Mouse (Mus musculus) heart, embryonic 11.5 days (tissue): ENCODE data around the gene Gcn1l1. TPM values are rescaled to one million over a fixed set of nuclear protein-coding genes. Genes with fewer than 3 reads are reported as not detected.

Experiments used
- ATAC-seq: fragments of 200-750 bp; cut with Nextera tagmentation; replicated peaks from 2 replicates; pipeline ENCODE4 v1.8.0; 2017; ENCODE audit warnings: moderate library complexity; ENCODE audit not compliant: insufficient number of reproducible peaks, low FRiP score, low TSS enrichment
- H3K27ac ChIP-seq: fragments of 300-500 bp; sonication (generic); 2 replicates; pipeline ENCODE4 v1.5.1; 2014; ENCODE audit warnings: mild to moderate bottlenecking, low read depth, low read length
- H3K27me3 ChIP-seq: fragments of 300-500 bp; sonication (generic); 2 replicates; pipeline ENCODE4 v1.6.1; 2014; ENCODE audit warnings: mild to moderate bottlenecking, low read length, mixed read lengths; ENCODE audit not compliant: control insufficient read depth, insufficient read depth
- H3K36me3 ChIP-seq: fragments of 300-500 bp; sonication (generic); 2 replicates; pipeline ENCODE4 v1.6.1; 2014; ENCODE audit warnings: mild to moderate bottlenecking, low read length, moderate library complexity, mixed read lengths; ENCODE audit not compliant: control insufficient read depth, insufficient read depth
- H3K4me1 ChIP-seq: fragments of 300-500 bp; sonication (generic); 2 replicates; pipeline ENCODE4 v1.6.1; 2014; ENCODE audit warnings: low read length; ENCODE audit not compliant: control insufficient read depth, insufficient read depth
- H3K4me2 ChIP-seq: fragments of 300-500 bp; sonication (generic); 2 replicates; pipeline ENCODE4 v1.6.1; 2014; ENCODE audit warnings: mild to moderate bottlenecking, moderate library complexity
- H3K4me3 ChIP-seq: fragments of 300-500 bp; sonication (generic); 2 replicates; pipeline ENCODE4 v1.5.1; 2014; ENCODE audit warnings: low read depth, low read length
- H3K9ac ChIP-seq: fragments of 300-500 bp; sonication (generic); 2 replicates; pipeline ENCODE4 v1.6.1; 2014; ENCODE audit warnings: mild to moderate bottlenecking, low read depth, low read length, moderate library complexity
- H3K9me3 ChIP-seq: fragments of 300-500 bp; sonication (generic); replicated peaks from 2 replicates; pipeline ENCODE4 v1.6.1; 2016; ENCODE audit warnings: low read length; ENCODE audit not compliant: control insufficient read depth
- WGBS: fragments of 180-500 bp; shearing (Covaris S2); extraction: QIAGEN DNeasy Blood & Tissue Kit; methylation state at CpG from one replicate; pipeline ENCODE4 v1.1.7; 2014; ENCODE audit not compliant: insufficient replicate concordance; 5-methylcytosine and 5-hydroxymethylcytosine counted together
- polyA plus RNA-seq: library from polyadenylated mRNA; unstranded; fragments of >200 nt; fragmentation: Nextera tagmentation; extraction: Ambion mirVana; gene quantifications from 2 replicates; pipeline ENCODE4 v1.2.1, GENCODE M21; 2014

The Gcn1l1 gene
- polyA plus RNA-seq, 1 experiment from 2014 or later, result 33.5 TPM

DNA sequence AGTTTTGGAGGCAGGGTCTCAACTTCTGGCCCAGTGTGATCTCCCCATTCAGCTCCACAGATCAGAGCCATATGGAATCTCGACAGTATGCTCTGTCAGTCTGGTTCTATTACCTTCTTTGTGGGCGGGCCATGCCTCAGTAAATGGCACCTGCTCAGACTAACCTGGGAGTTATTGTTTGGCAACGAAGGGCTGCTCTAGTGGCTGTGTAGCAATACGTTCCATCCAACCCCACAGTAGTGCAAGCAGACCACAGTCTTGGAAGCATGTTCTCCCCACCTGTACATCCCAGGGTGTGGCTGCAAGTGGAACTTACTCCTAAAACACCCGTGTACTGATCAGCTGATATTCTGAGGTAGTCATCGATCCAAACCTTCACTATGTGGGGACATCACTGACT is 91.6 kb downstream of the Gcn1l1 start:
- Histone ChIP-seq H3K27ac (no peak overlapping the region), H3K4me2 (no peak overlapping the region), H3K9ac (no peak overlapping the region), H3K4me3 (no peak overlapping the region), H3K4me1 (peaks cover 3% of the 10 kb centered on the region; the same call in 1 of the 2 replicates), H3K36me3 (no peaks in the 10 kb centered on the region), H3K27me3 (no peaks in the 10 kb centered on the region), H3K9me3 (no peaks in the 10 kb centered on the region)
- 76% methylated on average over 6 of the region's 6 CpGs for WGBS
- ATAC-seq, result no peak

DNA sequence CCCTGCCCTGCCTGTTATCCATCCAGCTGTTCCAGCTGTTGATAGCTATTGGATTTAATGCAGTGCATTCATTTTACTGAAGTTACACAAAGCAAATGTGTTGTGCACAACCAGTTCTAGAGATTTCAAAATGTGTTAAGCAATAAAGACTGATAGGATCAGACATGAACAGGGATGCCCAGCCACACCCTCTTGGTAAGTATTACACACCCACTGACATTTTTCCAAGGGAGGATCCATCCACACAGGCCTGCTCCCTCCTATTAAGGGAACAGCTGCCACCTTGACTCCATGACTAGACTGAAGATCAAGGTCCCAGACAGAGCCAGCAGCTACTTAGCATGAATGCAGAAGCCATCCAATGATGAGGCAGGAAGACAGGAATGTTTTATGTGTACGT is 92.2 kb downstream of the Gcn1l1 start:
- no peak overlapping the region for H3K4me3 ChIP-seq
- no peaks in the 10 kb centered on the region for H3K4me1 ChIP-seq
- H3K27ac ChIP-seq, result no peak overlapping the region
- no peaks in the 10 kb centered on the region for H3K36me3 ChIP-seq
- no peak overlapping the region for H3K9ac ChIP-seq
- 88% methylated on average over 1 of the region's 1 CpGs for WGBS
- ATAC-seq, result no peak
- H3K9me3 ChIP-seq, result no peaks in the 10 kb centered on the region
- H3K27me3 ChIP-seq, result no peaks in the 10 kb centered on the region
- no peak overlapping the region for H3K4me2 ChIP-seq

DNA sequence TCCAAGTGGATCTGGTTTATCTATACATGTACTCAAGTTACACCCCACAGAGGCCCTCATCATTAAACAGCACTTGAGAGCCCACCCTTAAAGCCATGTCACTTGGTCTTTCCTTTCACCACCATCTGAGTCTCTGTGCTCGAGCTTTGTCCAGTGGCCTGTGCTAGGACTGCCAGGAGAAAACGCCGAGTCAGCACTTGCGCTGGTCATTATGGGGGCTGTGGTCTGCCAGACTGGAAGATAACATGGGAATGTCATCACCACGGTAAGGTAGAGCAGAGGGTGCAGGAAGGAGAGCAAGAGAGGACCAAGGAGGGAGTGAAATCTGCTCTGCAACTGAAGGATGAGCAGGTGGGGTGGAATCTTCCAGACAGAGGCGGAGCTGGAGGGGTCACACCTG is 93.3 kb downstream of the Gcn1l1 start:
- 56% methylated on average over 6 of the region's 6 CpGs for WGBS
- no peaks in the 10 kb centered on the region for H3K9me3 ChIP-seq
- no peak overlapping the region for H3K9ac ChIP-seq
- ATAC-seq, result no peak
- H3K27me3 ChIP-seq, result no peaks in the 10 kb centered on the region
- H3K4me1 ChIP-seq, result no peaks in the 10 kb centered on the region
- H3K4me2 ChIP-seq, result no peak overlapping the region
- no peaks in the 10 kb centered on the region for H3K36me3 ChIP-seq
- H3K4me3 ChIP-seq, result no peak overlapping the region
- no peak overlapping the region for H3K27ac ChIP-seq

DNA sequence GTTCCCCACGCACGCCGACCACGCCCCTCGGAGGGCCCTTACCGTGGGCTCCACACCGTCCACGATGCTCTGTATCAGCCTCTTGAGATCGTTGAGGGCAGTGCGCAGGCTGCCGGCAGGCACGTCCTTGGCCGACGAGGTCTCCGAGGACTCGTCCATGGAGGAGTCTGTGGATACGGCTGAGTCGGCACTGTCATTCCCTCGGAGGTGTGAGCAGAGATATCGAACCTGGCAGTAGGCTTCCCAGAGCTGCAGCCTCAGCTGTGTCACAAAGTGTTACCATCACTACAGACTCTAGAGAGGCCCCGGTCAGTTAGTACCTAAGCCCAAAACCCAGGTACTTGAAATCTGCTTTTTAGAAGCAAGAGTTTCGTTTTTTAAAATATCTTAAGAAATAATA is 97.6 kb downstream of the Gcn1l1 start:
- H3K4me2 ChIP-seq, result peak overlapping the region; percentile 40
- WGBS, result 43% methylated on average over 22 of the region's 22 CpGs
- H3K27ac ChIP-seq, result no peak overlapping the region
- H3K9me3 ChIP-seq, result no peaks in the 10 kb centered on the region
- no peak overlapping the region for H3K4me3 ChIP-seq
- no peak; the same call in 1 of the 2 replicates for ATAC-seq
- 0 out of 2 replicates have a peak, but pooled peaks cover 2% of the 10 kb centered on the region for H3K4me1 ChIP-seq
- H3K27me3 ChIP-seq, result 0 out of 2 replicates have a peak, but pooled peaks cover 2% of the 10 kb centered on the region
- no peaks in the 10 kb centered on the region for H3K36me3 ChIP-seq
- no peak overlapping the region for H3K9ac ChIP-seq

DNA sequence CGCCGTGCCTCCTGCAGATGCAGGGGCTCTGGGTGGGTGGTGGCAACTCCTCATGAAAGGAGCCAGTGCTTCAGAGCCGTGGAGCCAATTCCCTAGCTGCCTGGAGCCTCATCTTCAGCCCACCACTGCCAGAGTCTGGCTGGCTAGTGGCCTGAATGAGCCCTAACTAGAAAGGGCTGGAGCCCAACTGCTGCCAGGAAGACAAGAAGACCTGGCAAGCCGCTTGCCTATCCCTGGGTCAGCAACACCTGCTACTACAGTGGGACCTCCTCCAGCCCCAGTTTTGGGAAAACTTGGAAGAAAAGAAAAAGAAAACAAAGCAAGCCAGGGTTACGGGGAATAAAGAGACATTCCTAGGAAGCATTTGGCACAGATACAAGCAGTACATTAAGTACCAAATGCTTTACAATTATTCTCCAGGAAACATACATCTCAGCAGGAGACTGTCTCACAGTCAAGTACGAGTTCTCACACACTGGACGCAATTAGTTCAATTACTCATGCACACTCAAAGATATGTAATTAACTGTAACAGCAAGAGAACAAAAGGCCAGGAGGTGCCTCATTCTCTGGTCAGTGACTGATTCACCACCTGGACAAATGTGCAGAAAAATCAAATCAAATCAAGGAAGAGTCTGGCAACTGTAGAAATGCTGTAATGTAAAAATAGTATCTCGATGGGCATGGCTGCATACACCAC is 101.5 kb downstream of the Gcn1l1 start:
- Histone ChIP-seq H3K4me2 (no peak overlapping the region), H3K9ac (no peak overlapping the region), H3K27me3 (peaks cover 9% of the 10 kb centered on the region; the same call in 1 of the 2 replicates), H3K4me1 (0 out of 2 replicates have a peak, but pooled peaks cover 2% of the 10 kb centered on the region), H3K4me3 (no peak overlapping the region), H3K9me3 (no peaks in the 10 kb centered on the region), H3K36me3 (no peaks in the 10 kb centered on the region), H3K27ac (no peak overlapping the region)
- no peak for ATAC-seq
- 65% methylated on average over 8 of the region's 8 CpGs for WGBS

DNA sequence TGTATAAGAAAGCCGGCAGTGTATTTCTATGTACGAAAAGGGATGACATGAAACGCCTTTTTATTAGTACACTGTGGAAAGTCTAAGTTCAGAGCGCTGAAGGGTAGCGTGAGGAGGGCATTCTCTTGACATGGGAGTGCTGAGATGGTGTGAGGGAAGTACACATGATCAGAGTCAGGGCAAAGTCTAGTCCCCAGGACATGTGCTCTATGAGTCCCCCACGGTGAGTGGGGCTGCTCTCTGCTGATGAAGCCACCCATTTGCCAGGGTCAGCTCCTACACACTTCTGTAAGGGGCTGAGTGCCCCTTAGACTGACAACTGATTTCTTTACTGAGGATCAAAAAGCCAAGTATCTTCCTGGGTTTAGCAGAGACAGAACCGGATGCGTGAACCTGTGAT is 102.2 kb downstream of the Gcn1l1 start:
- no peak overlapping the region for H3K9ac ChIP-seq
- no peak overlapping the region for H3K4me2 ChIP-seq
- H3K27ac ChIP-seq, result no peak overlapping the region
- H3K4me1 ChIP-seq, result 0 out of 2 replicates have a peak, but pooled peaks cover 2% of the 10 kb centered on the region
- peaks cover 9% of the 10 kb centered on the region; the same call in 1 of the 2 replicates for H3K27me3 ChIP-seq
- ATAC-seq, result no peak
- no peaks in the 10 kb centered on the region for H3K9me3 ChIP-seq
- H3K4me3 ChIP-seq, result no peak overlapping the region
- WGBS, result 64% methylated on average over 8 of the region's 8 CpGs
- H3K36me3 ChIP-seq, result no peaks in the 10 kb centered on the region

DNA sequence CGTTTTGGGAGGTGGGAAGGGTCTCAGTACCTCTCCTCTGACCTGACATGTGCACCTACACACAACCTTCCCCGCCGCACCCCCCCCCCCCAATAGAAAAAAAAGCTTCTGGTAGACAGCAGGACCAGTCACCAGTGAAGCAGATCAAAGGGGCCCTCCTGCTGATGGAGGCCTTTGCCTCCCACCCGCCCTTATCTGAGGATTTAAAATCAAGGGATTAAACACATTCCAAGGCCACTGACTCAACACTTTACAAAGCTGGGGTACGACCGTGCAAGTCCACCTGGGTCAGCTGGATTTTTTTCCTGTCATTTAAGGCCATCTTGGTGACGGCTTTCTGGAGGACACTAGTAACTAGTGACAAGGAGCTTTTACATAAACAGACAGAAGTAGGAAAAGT is 102.8 kb downstream of the Gcn1l1 start:
- ATAC-seq, result no peak
- 9% methylated on average over 7 of the region's 7 CpGs for WGBS
- Histone ChIP-seq H3K4me2 (no peak overlapping the region), H3K27ac (no peak overlapping the region), H3K9ac (no peak overlapping the region), H3K9me3 (no peaks in the 10 kb centered on the region), H3K27me3 (peaks cover 9% of the 10 kb centered on the region; the same call in 1 of the 2 replicates), H3K4me1 (0 out of 2 replicates have a peak, but pooled peaks cover 2% of the 10 kb centered on the region), H3K4me3 (no peak overlapping the region), H3K36me3 (no peaks in the 10 kb centered on the region)

DNA sequence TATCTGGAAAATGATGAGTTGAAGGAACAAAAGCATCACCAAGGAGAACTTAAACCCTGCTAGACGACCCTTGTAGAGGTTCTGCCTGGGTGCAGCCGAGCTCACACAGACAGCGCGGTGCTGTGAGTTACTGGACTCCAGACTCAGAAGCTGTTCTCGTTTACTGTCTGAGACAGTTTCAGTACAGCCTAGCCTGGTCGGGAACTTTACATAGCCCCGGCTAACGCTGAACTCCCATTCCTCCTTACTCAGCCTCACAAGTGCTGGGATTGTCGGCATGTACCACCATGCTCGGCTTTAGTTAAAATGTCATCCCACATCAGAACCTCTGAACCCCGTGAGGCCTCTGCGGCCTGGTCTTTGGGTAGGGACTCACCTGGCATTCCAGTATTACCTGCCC is 103.9 kb downstream of the Gcn1l1 start:
- ATAC-seq, result no peak
- 74% methylated on average over 12 of the region's 12 CpGs for WGBS
- no peaks in the 10 kb centered on the region for H3K4me1 ChIP-seq

DNA sequence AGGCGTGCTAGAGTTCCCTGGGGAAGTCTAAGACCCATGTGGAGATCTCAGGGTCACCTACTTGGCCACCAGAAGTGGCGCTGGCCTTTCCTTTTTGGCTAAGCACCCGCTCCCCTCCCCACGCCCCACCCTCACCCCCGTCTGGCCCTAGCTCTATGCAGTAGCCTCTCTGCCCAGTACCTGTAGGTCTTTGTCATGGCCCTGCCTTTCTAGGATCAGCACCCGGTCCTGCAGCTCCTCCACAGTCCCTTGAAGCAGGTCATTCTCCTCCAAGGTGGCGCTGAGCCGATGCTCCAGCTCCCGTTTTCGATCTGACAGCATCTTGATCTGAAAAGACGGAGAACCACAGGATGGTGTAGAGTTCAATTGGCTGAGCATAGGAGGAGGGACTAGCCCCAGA is 104.9 kb downstream of the Gcn1l1 start:
- Histone ChIP-seq H3K4me1 (no peaks in the 10 kb centered on the region), H3K27me3 (peaks cover 6% of the 10 kb centered on the region; the same call in 1 of the 2 replicates), H3K9ac (no peak overlapping the region), H3K4me2 (no peak overlapping the region), H3K4me3 (no peak overlapping the region), H3K9me3 (no peaks in the 10 kb centered on the region), H3K36me3 (no peaks in the 10 kb centered on the region), H3K27ac (no peak overlapping the region)
- 74% methylated on average over 11 of the region's 11 CpGs for WGBS
- no peak for ATAC-seq

More for the DNA sequence above, 103.9 kb downstream of the Gcn1l1 start:
- Histone ChIP-seq H3K4me3 (no peak overlapping the region), H3K27ac (no peak overlapping the region), H3K36me3 (no peaks in the 10 kb centered on the region), H3K9me3 (no peaks in the 10 kb centered on the region), H3K27me3 (peaks cover 6% of the 10 kb centered on the region; the same call in 1 of the 2 replicates), H3K9ac (no peak overlapping the region), H3K4me2 (no peak overlapping the region)
